Mouse (Mus musculus) adrenal gland, postnatal 14 days (tissue): Measurements from ENCODE around the gene Hist1h1c. TPM values are rescaled to one million over a fixed set of nuclear protein-coding genes. Genes with fewer than 3 reads are reported as not detected.

ENCODE experiments used
- DNase-seq: peaks from one replicate; pipeline ENCODE4 v3.0.0; 2021; ENCODE audit warnings: mixed read lengths
- total RNA-seq: library from RNA; stranded (reverse); gene quantifications from 2 replicates; pipeline ENCODE4 v1.2.3, GENCODE M21; 2021

Gene Hist1h1c
- total RNA-seq, 1 experiment from 2014 or later: 304 TPM

DNA sequence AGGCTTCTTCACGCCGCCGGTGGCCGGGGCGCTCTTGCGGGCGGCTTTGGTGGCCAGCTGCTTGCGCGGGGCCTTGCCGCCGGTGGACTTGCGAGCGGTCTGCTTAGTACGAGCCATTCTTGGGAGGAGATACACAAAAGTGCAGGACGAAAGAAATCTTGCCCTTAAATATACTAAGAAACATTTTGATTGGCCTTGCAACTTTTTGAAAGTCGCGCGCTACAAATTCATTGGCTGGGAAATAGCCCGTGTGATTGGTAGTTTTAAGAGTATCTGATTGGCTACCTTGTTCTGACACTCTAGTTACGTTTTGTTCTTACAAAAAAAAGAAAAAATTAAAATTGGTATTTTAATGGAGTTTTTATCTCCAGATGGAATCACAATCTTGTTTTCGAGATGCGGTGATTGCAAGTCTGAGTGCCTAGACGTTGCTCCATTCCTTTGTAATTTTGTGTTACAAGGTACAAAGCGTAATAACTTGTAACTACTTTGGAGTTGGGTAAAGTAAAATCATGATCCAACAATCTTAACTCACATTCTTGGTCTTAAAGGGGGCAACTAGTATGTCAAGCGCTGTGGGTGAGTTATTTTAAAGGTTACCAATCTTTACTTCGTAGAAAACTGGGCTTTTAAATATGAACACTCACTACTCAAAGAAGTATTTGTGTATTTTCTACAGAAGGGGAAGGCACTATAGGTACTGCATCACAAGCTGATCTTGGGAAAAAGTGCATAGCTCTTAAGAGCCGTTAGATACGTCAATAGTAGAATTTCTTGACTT, 7.0 kb downstream of the Hist1h1c start, which contains the start of gene Hist1h3c:
Hist1h3c (minus strand) TSS at position 222 of the 781 bp plus-strand sequence.
- peak; percentile 90 for DNase-seq

DNA sequence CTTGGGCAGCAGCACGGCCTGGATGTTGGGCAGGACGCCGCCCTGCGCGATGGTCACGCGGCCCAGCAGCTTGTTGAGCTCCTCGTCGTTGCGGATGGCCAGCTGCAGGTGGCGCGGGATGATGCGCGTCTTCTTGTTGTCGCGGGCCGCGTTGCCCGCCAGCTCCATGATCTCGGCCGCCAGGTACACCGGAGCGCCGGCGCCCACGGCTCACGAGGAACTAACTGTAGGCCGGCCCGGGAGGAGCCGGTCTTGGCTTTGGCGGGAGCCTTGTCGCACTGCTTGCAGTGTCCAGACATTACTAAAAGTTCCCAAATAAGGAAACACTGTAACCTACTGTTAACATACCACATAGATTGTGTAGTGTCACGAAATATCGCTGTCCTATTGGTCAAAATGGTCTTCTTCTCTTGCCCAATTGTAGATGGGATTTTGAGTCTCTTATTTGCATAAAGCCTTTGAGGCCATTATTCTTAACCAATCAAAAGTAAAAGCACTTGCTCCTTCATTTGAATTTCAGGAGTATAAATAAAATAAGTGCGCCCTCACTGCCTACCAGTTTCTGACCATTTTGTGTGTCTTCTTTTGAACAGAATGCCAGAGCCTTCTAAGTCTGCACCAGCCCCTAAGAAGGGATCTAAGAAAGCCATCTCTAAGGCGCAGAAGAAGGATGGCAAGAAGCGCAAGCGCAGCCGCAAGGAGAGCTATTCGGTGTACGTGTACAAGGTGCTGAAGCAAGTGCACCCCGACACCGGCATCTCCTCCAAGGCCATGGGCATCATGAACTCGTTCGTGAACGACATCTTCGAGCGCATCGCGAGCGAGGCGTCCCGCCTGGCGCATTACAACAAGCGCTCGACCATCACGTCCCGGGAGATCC, 7.8 kb downstream of the Hist1h1c start, which contains the start of gene Hist1h2bb:
Hist1h2bb (plus strand) TSS at position 534 of the 880 bp plus-strand sequence.
- peak; percentile 69 for DNase-seq

GRCm38 (mm10) chr13:23747081-23747891, 8.7 kb downstream of the Hist1h1c start:
- no peak for DNase-seq

GRCm38 (mm10) chr13:23747892-23748288, 9.3 kb downstream of the Hist1h1c start:
- DNase-seq: no peak

GRCm38 (mm10) chr13:23749563-23750121, 11.0 kb downstream of the Hist1h1c start:
- no peak for DNase-seq

DNA sequence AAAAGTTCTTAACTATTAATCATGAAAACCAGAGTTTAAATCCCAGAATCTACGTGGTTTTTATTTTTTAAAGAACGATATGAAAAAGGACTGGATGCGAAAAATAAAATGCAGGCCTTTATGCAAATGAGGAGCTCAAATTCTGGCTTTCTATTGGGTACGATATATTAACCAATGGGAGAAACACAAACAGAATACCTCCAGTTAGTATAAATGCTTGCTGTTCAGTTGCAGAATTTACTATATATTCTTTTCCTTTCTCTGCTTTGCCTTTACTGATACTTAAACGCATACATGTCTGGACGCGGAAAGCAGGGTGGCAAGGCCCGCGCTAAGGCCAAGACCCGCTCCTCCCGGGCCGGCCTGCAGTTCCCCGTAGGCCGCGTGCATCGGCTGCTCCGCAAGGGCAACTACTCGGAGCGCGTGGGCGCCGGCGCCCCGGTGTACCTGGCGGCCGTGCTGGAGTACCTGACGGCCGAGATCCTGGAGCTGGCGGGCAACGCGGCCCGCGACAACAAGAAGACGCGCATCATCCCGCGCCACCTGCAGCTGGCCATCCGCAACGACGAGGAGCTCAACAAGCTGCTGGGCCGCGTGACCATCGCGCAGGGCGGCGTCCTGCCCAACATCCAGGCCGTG, 12.3 kb downstream of the Hist1h1c start, which contains the start of gene Hist1h2ab:
Hist1h2ab (plus strand) TSS at position 288 of the 639 bp plus-strand sequence.
- peak; percentile 49 for DNase-seq

DNA sequence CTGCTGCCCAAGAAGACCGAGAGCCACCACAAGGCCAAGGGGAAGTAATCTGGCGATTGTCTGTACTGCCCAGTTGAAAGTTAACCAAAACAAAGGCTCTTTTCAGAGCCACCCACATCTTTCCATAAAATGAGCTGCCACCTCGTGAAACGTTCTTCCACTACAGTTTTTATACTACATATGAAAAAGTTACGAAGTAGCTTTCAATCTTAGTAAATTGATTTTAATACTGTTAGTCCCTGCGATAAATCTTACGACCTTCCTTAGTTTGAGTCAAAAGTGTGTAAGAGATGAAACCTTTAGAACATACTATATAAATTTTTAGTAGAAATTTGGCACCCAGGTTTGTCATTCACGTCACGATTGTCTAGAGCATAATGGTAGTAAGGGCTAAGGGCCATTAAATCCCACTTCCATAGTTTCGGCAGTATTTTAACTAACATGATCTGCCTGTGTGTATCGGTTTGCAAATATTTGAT, 12.9 kb downstream of the Hist1h1c start:
- no peak for DNase-seq

GRCm38 (mm10) chr13:23752067-23752741, 13.6 kb downstream of the Hist1h1c start, which contains the start of gene Hist1h3b:
Gene Hist1h3b (plus strand): TSS chr13:23752267.
- peak; percentile 93 for DNase-seq

- DNase-seq: no peak
Observed at GRCm38 (mm10) chr13:23752742-23753172, 14.1 kb downstream of the Hist1h1c start.

- no peak for DNase-seq
Observed at GRCm38 (mm10) chr13:23753314-23754078, 14.9 kb downstream of the Hist1h1c start.

DNA sequence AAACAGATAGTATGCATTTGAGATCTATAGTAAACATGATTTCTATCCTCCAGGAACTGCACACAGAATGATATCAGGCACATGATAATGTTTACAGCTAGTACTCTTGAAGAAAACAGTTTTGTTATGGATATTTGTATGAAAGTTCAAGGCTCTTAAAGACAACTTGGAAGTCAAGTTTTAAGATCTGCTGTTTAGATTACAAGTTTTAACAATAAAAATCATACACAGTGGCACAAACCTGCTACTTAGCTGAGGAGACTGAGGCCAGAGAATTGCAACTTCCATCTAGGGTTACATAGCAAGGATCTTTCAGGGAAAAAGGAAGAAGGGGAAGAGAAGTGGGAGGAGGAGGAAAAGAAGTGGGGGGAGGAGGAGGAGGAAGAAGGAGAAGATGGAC, 16.4 kb downstream of the Hist1h1c start:
- no peak for DNase-seq

DNA sequence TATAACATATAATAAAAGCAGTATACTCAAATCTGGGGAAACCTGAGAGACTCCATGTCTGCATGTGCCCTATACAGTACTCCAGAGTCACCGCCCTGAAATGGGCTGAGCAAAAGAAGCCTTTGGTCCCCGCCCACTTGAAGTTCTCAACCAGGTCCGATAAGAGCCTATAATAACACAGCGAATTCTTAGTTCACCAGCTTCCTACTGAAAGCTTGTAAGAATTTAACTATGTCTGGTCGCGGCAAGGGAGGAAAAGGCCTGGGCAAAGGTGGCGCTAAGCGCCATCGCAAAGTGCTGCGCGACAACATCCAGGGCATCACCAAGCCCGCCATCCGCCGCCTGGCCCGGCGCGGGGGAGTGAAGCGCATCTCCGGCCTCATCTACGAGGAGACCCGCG, 18.2 kb downstream of the Hist1h1c start, which contains the start of gene Hist1h4b:
Hist1h4b (plus strand) TSS at position 224 of the 400 bp plus-strand sequence.
- peak; percentile 91 for DNase-seq

GRCm38 (mm10) chr13:23757211-23757773, 18.7 kb downstream of the Hist1h1c start:
- DNase-seq: no peak

- no peak for DNase-seq
Observed at GRCm38 (mm10) chr13:23757921-23758320, 19.3 kb downstream of the Hist1h1c start.

DNA sequence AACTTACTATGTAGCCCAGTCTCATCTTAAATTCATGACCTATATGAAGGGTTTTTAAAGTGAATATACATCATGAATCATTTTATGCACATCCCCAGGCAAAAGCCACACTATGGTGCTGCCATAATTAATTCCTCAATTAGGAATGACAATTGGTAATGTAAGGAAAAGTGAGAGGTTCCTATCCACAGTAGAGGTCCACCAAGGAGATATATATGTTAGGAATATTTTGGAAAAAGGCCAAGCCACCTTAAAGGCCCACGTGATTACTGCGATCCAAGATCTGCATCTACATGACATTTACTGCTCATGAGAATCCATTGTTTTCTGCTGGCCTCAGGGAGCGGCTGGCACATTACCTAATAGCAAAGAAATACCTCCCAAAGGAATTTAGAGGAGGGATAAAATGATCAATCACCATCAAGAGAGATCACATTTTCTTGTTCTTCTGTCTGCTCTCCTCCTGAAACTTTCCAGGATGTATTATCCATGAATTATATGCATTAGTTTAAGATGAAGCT, 20.7 kb downstream of the Hist1h1c start:
- DNase-seq: no peak

DNA sequence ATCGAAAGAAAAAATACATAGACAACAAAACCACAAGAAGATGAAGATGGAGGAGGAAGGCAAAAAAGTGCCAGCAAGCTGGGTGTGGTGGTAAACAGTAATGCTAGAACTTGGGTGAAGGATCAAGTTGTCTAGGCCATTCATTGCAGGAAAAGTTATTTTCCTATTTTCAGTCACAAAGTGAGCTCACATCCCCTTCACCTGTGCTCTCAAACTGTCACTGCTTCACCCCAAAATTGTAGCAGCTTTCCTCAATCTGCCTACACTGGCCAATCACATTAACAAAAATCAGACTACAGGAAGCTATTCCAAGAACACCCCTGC, 21.3 kb downstream of the Hist1h1c start:
- DNase-seq: no peak

DNA sequence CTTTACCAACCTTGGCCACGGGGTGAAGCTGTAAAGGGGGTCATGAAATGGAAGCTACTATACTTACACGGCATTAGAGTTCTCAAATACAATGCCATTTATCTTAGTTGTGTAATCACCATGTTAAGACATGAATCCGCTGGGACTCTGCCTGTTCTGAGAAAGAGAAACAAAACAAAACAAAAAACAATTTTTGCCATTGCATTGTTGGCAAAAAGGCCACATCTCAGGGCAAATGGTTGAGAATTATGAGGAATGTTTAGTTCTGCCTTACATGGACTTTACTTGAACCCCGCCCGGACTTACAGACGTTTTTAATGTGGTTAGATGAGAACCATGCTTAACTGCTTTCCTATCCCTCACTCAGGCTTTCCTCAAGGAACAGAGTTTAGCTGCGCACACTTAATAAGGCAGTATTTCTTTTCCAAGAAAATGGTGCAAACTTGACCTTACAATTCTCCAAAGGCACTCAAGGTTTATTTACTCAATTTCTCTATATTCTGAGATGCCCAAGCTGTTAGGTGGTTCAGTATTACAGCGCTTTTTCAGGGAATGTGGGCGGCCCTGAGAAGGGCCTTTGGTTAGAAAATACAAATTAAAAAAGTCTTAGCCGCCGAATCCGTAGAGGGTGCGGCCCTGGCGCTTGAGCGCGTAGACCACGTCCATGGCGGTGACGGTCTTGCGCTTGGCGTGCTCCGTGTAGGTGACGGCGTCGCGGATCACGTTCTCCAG, 21.8 kb downstream of the Hist1h1c start:
- no peak for DNase-seq
